Mouse (Mus musculus): ENCODE measurements around the gene Vps29. TPM values are rescaled to one million over a fixed set of nuclear protein-coding genes. Genes with fewer than 3 reads are reported as not detected.

Gene Vps29
- polyA plus RNA-seq, 1 experiment from 2014 or later, result 270 TPM

DNA sequence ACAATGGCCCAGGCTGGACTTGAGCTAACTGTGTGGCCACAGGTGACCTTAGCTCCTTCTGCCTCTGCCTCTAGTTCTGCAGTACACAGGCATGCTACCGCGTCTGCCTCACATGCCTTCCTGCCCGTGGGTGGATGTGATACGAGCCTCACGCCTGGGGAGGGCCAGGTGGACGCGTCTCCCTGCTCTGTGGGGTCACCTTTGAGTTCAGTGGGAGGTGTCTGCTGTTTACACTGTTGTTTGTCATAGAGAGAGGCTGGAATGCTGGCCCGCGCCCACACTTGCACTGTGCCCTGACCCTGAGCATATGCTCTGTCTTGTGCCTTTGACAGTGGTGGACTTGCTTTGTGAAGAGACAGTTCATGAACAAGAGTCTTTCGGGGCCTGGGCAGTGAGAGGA is 51.4 kb downstream of the Vps29 start:
- DNase-seq (ENCODE audit: low read depth, low spot score), result no peak
- in situ Hi-C loops (cut with MboI; ENCODE audit: low pct_unique_long_range_greater_than_20kb), result no loop called here
- no peak for TF ChIP-seq CTCF (IDR thresholded peaks at IDR 0.05)
- ATAC-seq, result no peak
- POLR2A ChIA-PET, result interaction anchor here (1.0 kb wide), 1 partner anchor 95 kb away, joined by 13 read pairs; no protein-coding TSS in a partner anchor
- H3K27me3 ChIP-seq, result no peaks in the 10 kb centered on the region
- CTCF ChIA-PET, result no interaction called here

DNA sequence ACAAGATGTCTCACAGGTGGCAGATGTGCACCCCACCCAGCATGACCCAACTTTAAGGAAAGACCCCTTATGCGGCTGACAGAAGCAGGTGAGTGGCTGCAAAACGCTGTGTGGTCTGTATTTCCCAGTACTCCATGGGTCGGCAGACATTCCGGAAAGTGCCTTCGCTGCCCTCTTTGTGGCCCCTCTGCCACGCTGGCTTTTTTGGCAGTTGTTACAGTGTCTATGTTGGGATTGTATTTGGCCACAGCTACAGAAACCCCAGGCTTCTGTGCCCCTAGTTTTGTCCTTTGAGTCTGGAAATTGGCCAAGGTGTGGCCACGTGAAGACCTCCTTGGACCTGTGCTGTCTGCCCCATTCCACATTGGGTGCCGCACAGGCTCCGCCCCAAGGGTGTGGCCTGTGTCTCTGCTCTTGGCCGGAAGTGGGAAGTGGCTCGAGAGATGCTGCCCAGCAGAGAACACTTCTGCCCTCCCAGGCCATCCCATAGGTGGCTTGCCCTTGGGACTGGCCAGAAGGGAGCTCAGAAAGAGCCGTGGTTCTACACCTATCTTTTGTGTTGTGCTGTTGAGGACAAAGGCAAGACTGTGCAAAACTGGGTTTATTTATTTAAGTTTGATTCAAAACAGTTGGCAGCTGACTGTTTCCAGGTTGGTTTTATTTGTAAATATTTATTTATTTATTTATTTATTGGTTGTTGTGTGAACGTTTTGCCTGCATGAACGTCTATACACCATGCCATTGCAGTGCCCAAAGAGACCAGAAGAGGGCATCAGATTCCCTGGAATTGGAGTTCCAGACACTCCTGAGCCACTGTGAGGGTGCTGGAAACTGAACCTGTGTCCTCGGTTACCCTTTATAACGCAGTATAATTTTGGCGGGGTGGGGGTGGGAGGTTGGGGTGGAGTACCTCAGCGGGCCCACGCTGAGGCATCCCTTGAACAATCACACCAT is 55.8 kb downstream of the Vps29 start:
- H3K27me3 ChIP-seq, result no peaks in the 10 kb centered on the region
- DNase-seq (ENCODE audit: low read depth, low spot score) (no peak), ATAC-seq (no peak)
- CTCF ChIA-PET, result interaction anchor here (1.1 kb wide), 1 partner anchor 16 kb away, joined by 3 read pairs; no protein-coding TSS in a partner anchor
- in situ Hi-C loops (cut with MboI; ENCODE audit: low pct_unique_long_range_greater_than_20kb), result no loop called here
- POLR2A ChIA-PET, result no interaction called here
- TF ChIP-seq CTCF (IDR thresholded peaks at IDR 0.05), result no peak

DNA sequence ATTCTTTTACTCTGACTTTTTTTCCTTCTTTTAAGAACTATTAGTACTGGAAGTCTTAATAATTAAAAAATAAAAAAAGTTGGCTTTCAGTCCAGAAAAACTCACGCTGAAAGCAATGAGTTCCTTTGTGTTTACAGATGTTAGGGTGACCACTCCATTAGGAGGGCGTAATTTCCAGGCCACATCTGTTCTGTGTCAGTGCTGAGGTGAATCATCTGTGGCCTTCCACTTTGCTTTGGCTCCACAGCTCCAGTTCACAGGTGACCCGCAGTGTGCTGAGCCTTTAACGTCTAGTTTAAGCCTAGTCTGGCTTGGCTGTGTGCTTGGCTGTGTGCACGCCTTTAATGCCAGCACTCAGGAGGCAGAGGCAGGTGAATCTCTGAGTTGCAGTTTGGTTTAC is 57.7 kb downstream of the Vps29 start:
- in situ Hi-C loops (cut with MboI; ENCODE audit: low pct_unique_long_range_greater_than_20kb), result no loop called here
- CTCF ChIA-PET, result interaction anchor here (1.4 kb wide), 1 partner anchor 14 kb away, joined by 4 read pairs; no protein-coding TSS in a partner anchor
- ATAC-seq, result no peak

DNA sequence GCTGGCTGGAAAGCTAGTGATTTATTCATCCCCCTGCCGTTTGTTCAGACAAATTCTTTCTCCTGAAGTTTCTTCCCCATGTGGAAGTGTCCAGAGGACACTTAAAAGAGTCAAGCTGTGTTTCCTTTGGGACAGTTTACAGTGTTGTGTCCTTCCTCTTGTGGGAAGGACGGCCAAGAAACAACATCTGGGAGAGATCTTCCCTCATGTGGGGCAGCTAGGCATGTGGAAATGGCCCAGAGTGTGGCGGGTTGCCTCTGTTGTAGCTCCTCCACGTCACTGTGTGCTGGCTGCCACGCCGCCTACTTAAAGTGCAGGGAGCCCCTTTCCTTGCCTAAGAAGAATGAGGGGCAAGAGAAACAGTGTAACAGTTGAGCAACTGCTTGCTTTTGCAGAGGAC is 58.7 kb downstream of the Vps29 start:
- ATAC-seq (no peak), DNase-seq (ENCODE audit: low read depth, low spot score) (no peak)
- CTCF ChIA-PET, result interaction anchor here (1.4 kb wide), 1 partner anchor 15 kb away, joined by 4 read pairs; no protein-coding TSS in a partner anchor
- no peak for TF ChIP-seq CTCF (IDR thresholded peaks at IDR 0.05)
- POLR2A ChIA-PET, result interaction anchor here (0.7 kb wide), 1 partner anchor 199 kb away, joined by 3 read pairs; no protein-coding TSS in a partner anchor
- no peaks in the 10 kb centered on the region for H3K27me3 ChIP-seq
- in situ Hi-C loops (cut with MboI; ENCODE audit: low pct_unique_long_range_greater_than_20kb), result no loop called here

More for the DNA sequence above, 57.7 kb downstream of the Vps29 start:
- no peak for DNase-seq (ENCODE audit: low read depth, low spot score)
- TF ChIP-seq CTCF (IDR thresholded peaks at IDR 0.05), result no peak
- H3K27me3 ChIP-seq, result no peaks in the 10 kb centered on the region
- POLR2A ChIA-PET, result interaction anchor here (0.7 kb wide), 1 partner anchor 200 kb away, joined by 3 read pairs; no protein-coding TSS in a partner anchor

DNA sequence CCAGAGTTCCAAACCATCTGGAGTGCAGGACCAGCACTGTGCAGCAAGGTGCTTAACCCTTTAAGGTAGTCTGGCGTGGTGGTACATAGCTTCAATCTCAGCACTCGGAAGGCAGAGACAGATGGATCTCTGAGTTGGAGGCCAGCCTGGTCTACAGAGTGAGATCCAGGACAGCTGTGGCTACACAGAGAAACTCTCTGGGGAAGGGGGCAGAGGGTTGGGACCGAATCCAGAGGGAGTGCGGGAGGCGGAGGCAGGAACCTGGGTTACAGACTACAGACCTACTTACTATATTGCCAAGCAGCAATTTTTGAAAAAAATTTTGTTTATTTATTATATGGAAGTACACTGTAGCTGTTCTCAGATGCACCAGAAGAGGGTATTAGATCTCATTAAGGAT is 60.2 kb downstream of the Vps29 start:
- CTCF ChIA-PET, result no interaction called here
- in situ Hi-C loops (cut with MboI; ENCODE audit: low pct_unique_long_range_greater_than_20kb), result no loop called here
- ATAC-seq, result no peak
- DNase-seq (ENCODE audit: low read depth, low spot score), result no peak
- TF ChIP-seq CTCF (IDR thresholded peaks at IDR 0.05), result no peak
- H3K27me3 ChIP-seq, result no peaks in the 10 kb centered on the region
- POLR2A ChIA-PET, result no interaction called here

Other genes with a start within 250 kb of the Vps29 start
- not detected for gene Ccdc63, start 213.5 kb upstream of the Vps29 start, polyA plus RNA-seq (2021)
- 195 TPM for gene Ppp1cc, start 196.1 kb upstream of the Vps29 start, polyA plus RNA-seq (2021)
- 0.15 TPM for gene Hvcn1, start 147.6 kb upstream of the Vps29 start, polyA plus RNA-seq (2021)
- gene Tctn1, start 89.9 kb upstream of the Vps29 start, polyA plus RNA-seq (2021), result 50.7 TPM
- gene Pptc7, start 70.0 kb upstream of the Vps29 start, polyA plus RNA-seq (2021), result 31.1 TPM
- 5.9 TPM for gene Rad9b, start 136 bp upstream of the Vps29 start, polyA plus RNA-seq (2021)
- gene Gpn3, start 17.5 kb downstream of the Vps29 start, polyA plus RNA-seq (2021), result 29.0 TPM
- gene Fam216a, start 18.0 kb downstream of the Vps29 start, polyA plus RNA-seq (2021), result 130 TPM
- 387 TPM for gene Arpc3, start 37.5 kb downstream of the Vps29 start, polyA plus RNA-seq (2021)
- gene Anapc7, start 67.3 kb downstream of the Vps29 start, polyA plus RNA-seq (2021), result 56.1 TPM
- gene Atp2a2, start 147.9 kb downstream of the Vps29 start, polyA plus RNA-seq (2021), result 239 TPM

All from Patski (cell line).